Mouse (Mus musculus) forebrain, embryonic 10.5 days (tissue): Measurements from ENCODE around the gene Kdm4b. TPM values are rescaled to one million over a fixed set of nuclear protein-coding genes. Genes with fewer than 3 reads are reported as not detected.

Source experiments
- DNase-seq: peaks from one replicate; pipeline ENCODE4 v3.0.0-alpha.2; 2017; ENCODE audit warnings: low spot score; ENCODE audit errors: extremely low spot score
- H3K27ac ChIP-seq: fragments of 300-500 bp; sonication (generic); 2 replicates; pipeline ENCODE4 v1.5.1; 2016; ENCODE audit warnings: mild to moderate bottlenecking
- H3K27me3 ChIP-seq: fragments of 300-500 bp; sonication (generic); 2 replicates; pipeline ENCODE4 v1.6.1; 2016; ENCODE audit warnings: mild to moderate bottlenecking; ENCODE audit not compliant: poor library complexity, severe bottlenecking
- H3K36me3 ChIP-seq: fragments of 300-500 bp; sonication (generic); replicated peaks from 2 replicates; pipeline ENCODE4 v1.6.1; 2016; ENCODE audit warnings: mild to moderate bottlenecking, moderate library complexity
- H3K4me1 ChIP-seq: fragments of 300-500 bp; sonication (generic); 2 replicates; pipeline ENCODE4 v1.6.1; 2016
- H3K4me3 ChIP-seq: fragments of 300-500 bp; sonication (generic); 2 replicates; pipeline ENCODE4 v1.5.1; 2016; ENCODE audit warnings: mild to moderate bottlenecking, moderate library complexity
- H3K9me3 ChIP-seq: fragments of 300-500 bp; sonication (generic); 2 replicates; pipeline ENCODE4 v1.6.1; 2016; ENCODE audit warnings: mild to moderate bottlenecking, moderate library complexity
- WGBS: fragments of 180-500 bp; shearing (Covaris S2); methylation state at CpG from one replicate; pipeline ENCODE4 v1.1.7; 2016; 5-methylcytosine and 5-hydroxymethylcytosine counted together
- polyA plus RNA-seq: library from polyadenylated mRNA; unstranded; fragments of >200 nt; fragmentation: Nextera tagmentation; extraction: Ambion mirVana; gene quantifications from 2 replicates; pipeline ENCODE4 v1.2.1, GENCODE M21; 2016

Kdm4b gene
- polyA plus RNA-seq, 1 experiment from 2014 or later = 35.9 TPM

DNA sequence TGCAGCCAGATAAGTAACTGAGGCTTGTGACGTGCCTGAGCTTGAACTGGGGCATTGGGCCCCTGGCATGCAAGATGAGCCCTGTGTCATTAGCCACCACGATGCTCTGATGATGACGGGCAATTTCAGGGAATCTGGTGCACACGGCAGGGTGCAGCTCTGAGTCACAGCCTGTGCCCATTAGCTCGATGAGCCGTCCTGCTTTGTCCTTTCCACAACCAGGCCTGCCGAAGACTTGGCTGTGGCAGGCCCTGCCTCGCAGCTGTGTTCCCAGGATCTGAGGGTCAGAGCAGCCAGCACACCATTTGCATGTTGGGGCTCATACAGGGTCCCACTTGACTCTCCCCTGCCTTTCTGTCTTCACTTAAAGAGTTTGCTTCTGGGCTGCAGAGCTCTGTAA, 34.6 kb downstream of the Kdm4b start:
- H3K4me1 ChIP-seq = peaks cover 7% of the 10 kb centered on the region; the same call in 1 of the 2 replicates
- 64% methylated on average over 8 of the region's 8 CpGs for WGBS
- no peak for DNase-seq
- H3K27me3 ChIP-seq = no peaks in the 10 kb centered on the region
- H3K9me3 ChIP-seq = no peaks in the 10 kb centered on the region
- peaks cover 96% of the 10 kb centered on the region for H3K36me3 ChIP-seq
- peak overlapping the region; percentile 44; the same call in 1 of the 2 replicates for H3K27ac ChIP-seq
- H3K4me3 ChIP-seq = no peak overlapping the region

DNA sequence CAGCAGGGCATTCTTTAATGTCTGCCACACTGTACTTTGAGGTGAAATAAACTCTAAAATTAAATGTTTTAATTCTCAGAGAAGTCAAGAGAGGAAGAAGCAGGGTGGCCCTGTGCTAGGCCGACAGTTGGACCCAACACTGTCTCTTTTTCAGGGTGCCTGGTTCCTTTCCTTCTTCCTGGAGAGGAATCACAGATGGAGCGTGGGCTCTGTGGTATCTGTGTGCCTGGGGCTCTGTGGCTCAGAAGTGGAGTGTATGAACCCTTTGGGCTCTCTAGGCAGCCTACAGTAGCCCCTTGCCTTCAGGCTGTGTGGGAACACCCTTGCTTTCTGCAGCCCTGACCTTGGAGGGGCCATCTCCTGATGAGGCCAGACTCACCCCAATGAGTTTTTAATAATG, 35.7 kb downstream of the Kdm4b start:
- Histone ChIP-seq H3K27ac (no peak overlapping the region), H3K4me1 (peaks cover 12% of the 10 kb centered on the region; the same call in 1 of the 2 replicates), H3K36me3 (peaks cover 92% of the 10 kb centered on the region), H3K9me3 (no peaks in the 10 kb centered on the region), H3K4me3 (no peak overlapping the region), H3K27me3 (no peaks in the 10 kb centered on the region)
- no peak for DNase-seq
- WGBS = 87% methylated on average over 2 of the region's 2 CpGs

GRCm38 (mm10) chr17:56365791-56366673, 40.2 kb downstream of the Kdm4b start:
- no peak overlapping the region for H3K27ac ChIP-seq
- peaks cover 10% of the 10 kb centered on the region; the same call in 1 of the 2 replicates for H3K4me1 ChIP-seq
- no peaks in the 10 kb centered on the region for H3K27me3 ChIP-seq
- no peaks in the 10 kb centered on the region for H3K9me3 ChIP-seq
- no peak for DNase-seq
- H3K4me3 ChIP-seq = no peak overlapping the region
- peaks cover 92% of the 10 kb centered on the region for H3K36me3 ChIP-seq
- WGBS = 89% methylated on average over 7 of the region's 7 CpGs

DNA sequence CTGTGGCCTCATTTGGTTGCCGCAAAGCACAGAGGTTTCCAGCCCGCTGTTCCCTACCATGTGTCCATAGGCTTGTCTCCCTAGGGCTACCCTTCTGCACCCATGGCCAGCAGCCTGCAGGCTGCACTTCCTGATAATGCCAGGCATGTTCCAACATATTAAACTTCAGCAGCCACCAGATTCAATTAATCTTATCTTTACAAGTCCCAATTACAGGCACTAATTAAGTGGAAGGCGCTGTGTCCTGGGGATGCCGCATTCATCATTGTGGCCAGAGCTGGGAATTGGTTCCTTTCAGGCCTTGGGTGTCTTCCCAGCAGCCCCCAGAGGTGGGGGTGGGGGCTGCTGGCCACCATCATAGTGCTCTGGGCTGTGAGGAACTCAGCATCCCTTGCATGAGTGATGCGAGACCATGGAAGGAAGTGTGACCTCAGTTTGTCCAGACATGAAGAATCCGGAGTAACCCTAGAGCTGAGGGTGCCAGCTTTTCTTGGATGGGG, 42.5 kb downstream of the Kdm4b start:
- Histone ChIP-seq H3K36me3 (peaks cover 93% of the 10 kb centered on the region), H3K4me1 (peaks cover 11% of the 10 kb centered on the region; the same call in 1 of the 2 replicates)

GRCm38 (mm10) chr17:56370090-56370489, 44.2 kb downstream of the Kdm4b start:
- Histone ChIP-seq H3K27me3 (no peaks in the 10 kb centered on the region), H3K36me3 (peaks cover 95% of the 10 kb centered on the region)

More for the DNA sequence above, 42.5 kb downstream of the Kdm4b start:
- no peak overlapping the region for H3K27ac ChIP-seq
- H3K9me3 ChIP-seq = no peaks in the 10 kb centered on the region
- no peak overlapping the region for H3K4me3 ChIP-seq
- no peak for DNase-seq
- no peaks in the 10 kb centered on the region for H3K27me3 ChIP-seq
- 93% methylated on average over 6 of the region's 6 CpGs for WGBS

GRCm38 (mm10) chr17:56371029-56371660, 45.3 kb downstream of the Kdm4b start:
- Histone ChIP-seq H3K27me3 (no peaks in the 10 kb centered on the region), H3K4me1 (peaks cover 4% of the 10 kb centered on the region; the same call in 1 of the 2 replicates), H3K27ac (no peak overlapping the region), H3K36me3 (peaks cover 94% of the 10 kb centered on the region), H3K9me3 (no peaks in the 10 kb centered on the region), H3K4me3 (no peak overlapping the region)
- WGBS = 84% methylated on average over 15 of the region's 15 CpGs
- no peak for DNase-seq

More at GRCm38 (mm10) chr17:56370090-56370489, 44.2 kb downstream of the Kdm4b start:
- Histone ChIP-seq H3K9me3 (no peaks in the 10 kb centered on the region), H3K4me1 (peaks cover 11% of the 10 kb centered on the region; the same call in 1 of the 2 replicates), H3K4me3 (no peak overlapping the region), H3K27ac (no peak overlapping the region)
- 85% methylated on average over 3 of the region's 3 CpGs for WGBS
- DNase-seq = no peak

DNA sequence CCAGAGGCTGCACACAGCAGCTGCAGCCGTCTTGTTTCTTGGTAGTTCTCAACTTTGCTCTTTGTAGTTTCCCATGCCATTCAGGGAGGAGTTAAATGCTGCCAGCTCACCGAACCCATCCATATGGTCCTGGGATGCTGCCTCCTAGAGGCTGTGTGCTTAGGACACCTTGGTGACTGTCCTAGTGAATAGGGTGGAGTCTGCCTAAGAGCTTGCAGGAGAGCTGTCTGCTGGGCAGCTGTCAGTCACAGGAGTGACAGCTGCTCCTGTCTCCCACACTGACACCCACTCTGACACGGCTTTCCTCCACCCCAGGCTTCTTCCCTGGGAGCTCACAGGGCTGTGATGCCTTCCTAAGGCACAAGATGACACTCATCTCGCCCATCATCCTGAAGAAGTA, 46.2 kb downstream of the Kdm4b start:
- no peaks in the 10 kb centered on the region for H3K9me3 ChIP-seq
- H3K27ac ChIP-seq = no peak overlapping the region
- peaks cover 4% of the 10 kb centered on the region; the same call in 1 of the 2 replicates for H3K4me1 ChIP-seq
- H3K27me3 ChIP-seq = no peaks in the 10 kb centered on the region
- peaks cover 99% of the 10 kb centered on the region for H3K36me3 ChIP-seq
- no peak overlapping the region for H3K4me3 ChIP-seq
- WGBS = 65% methylated on average over 4 of the region's 4 CpGs
- no peak for DNase-seq

DNA sequence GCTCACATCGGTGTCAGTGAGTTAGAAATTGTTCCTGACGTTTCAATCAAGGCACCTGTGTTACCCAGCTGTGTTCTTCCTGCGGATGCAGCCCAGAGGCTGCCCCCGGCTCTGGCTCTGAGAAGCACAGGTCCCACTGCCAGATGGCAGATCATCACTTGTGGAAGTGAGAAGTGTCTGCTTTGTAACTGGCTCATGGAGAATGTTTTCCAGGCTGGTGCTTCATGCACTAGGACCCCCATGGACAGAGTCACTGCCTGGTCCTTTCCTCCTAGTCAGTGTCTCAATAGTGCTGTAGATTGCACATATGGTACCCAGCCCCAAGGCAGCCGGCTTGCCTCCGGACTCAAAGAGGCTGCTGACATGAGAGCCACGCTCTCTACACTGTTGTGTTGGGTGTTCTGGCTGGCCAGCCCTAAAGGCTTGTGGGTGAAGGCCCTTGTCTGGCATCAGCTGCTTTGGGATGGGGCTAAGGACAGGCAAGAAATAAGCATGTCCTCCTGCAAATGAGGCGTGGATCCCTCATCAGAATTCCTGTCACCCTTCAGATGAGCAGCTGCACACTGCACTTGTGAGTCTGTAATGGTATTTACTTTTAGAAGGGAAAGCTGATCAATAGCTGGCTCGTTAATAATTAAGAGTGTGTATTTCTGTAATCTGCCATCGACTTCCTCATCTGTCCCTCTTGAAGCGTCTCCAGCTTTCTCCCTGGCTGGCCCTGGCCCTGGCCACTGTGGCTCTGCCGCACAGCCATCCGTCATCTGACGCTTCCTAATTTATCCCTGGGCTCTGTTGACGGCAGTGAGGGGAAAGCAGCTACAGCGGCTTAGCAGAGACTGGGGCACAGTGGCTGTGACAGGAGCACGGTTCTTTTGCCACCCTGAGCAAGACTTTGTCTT, 47.5 kb downstream of the Kdm4b start:
- Histone ChIP-seq H3K27me3 (no peaks in the 10 kb centered on the region), H3K36me3 (peaks cover 99% of the 10 kb centered on the region), H3K9me3 (no peaks in the 10 kb centered on the region), H3K4me3 (no peak overlapping the region), H3K4me1 (peaks cover 4% of the 10 kb centered on the region; the same call in 1 of the 2 replicates), H3K27ac (no peak overlapping the region)
- no peak for DNase-seq
- WGBS = 91% methylated on average over 17 of the region's 17 CpGs

DNA sequence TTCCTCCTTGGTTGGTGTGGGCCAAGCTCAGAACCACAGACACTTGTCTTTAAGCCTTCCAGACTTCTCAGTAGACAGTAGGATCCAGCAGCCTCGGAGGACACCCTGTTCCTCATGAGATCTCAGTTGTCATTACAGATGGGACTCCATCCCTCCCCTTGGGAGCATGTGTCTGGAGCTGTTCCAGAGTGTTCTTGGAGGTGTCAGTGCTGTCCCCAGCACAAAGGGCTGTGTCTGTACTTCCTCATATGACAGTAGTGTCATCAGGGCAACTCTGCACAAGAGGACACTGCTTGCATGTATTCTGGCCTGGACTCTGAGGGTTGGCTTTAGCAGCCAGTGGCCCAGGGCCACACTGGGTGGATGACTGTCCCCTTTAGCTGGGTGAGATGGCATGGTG, 49.0 kb downstream of the Kdm4b start:
- WGBS = 88% methylated on average over 1 of the region's 1 CpGs
- no peak for DNase-seq
- H3K36me3 ChIP-seq = peaks cover 99% of the 10 kb centered on the region
- H3K4me1 ChIP-seq = peaks cover 4% of the 10 kb centered on the region; the same call in 1 of the 2 replicates
- H3K9me3 ChIP-seq = no peaks in the 10 kb centered on the region
- H3K27me3 ChIP-seq = no peaks in the 10 kb centered on the region
- no peak overlapping the region for H3K27ac ChIP-seq
- H3K4me3 ChIP-seq = no peak overlapping the region

GRCm38 (mm10) chr17:56379281-56379834, 53.5 kb downstream of the Kdm4b start:
- H3K4me3 ChIP-seq = no peak overlapping the region
- DNase-seq = no peak
- H3K27me3 ChIP-seq = no peaks in the 10 kb centered on the region
- H3K27ac ChIP-seq = no peak overlapping the region
- peaks cover 15% of the 10 kb centered on the region for H3K4me1 ChIP-seq
- 86% methylated on average over 6 of the region's 6 CpGs for WGBS
- H3K36me3 ChIP-seq = peaks cover 95% of the 10 kb centered on the region
- no peaks in the 10 kb centered on the region for H3K9me3 ChIP-seq

- no peak for DNase-seq
- Histone ChIP-seq H3K9me3 (no peaks in the 10 kb centered on the region), H3K4me1 (peaks cover 15% of the 10 kb centered on the region), H3K4me3 (no peak overlapping the region), H3K36me3 (peaks cover 96% of the 10 kb centered on the region), H3K27me3 (no peaks in the 10 kb centered on the region), H3K27ac (no peak overlapping the region)
- 91% methylated on average over 6 of the region's 6 CpGs for WGBS
Measured at GRCm38 (mm10) chr17:56380286-56380685, 54.4 kb downstream of the Kdm4b start.

- H3K4me1 ChIP-seq = peaks cover 15% of the 10 kb centered on the region
- H3K9me3 ChIP-seq = no peaks in the 10 kb centered on the region
- no peak overlapping the region for H3K27ac ChIP-seq
- no peak for DNase-seq
- 90% methylated on average over 5 of the region's 5 CpGs for WGBS
- peaks cover 96% of the 10 kb centered on the region for H3K36me3 ChIP-seq
- H3K4me3 ChIP-seq = no peak overlapping the region
- H3K27me3 ChIP-seq = no peaks in the 10 kb centered on the region
Measured at GRCm38 (mm10) chr17:56381183-56381582, 55.3 kb downstream of the Kdm4b start.
